33 mouse cellular contexts compared by ENCODE assay signal in the genomic region with DNA sequence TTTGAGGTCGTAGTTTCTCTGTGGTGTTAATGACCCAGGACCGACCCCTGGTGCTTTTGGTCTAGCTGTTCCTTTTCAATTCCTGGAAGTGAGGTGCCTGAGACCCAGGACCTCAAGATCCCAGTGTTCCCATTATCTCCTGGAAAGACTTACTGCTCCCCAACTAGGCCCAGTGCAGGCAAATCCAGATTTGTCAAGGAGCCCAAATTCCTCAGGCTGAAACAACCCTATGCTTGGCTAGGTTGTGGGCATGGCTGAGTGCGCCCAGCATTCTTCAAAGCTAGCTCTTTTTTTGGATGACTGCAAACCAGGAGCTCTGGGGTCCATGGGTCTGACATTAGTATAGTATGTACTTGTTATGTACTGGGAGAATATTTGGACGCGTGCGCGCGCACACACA. TPM values are rescaled to one million over a fixed set of nuclear protein-coding genes. Genes with fewer than 3 reads are reported as not detected.
DNase-seq lines count a peak whose midpoint lies in the region; ATAC-seq lines count a peak whose summit lies in the region.
"Had no signal": no experiment of that assay in that cellular context is flagged by ENCODE, and none has a peak within 500 bp of the region (broad histone marks: within the 10 kb centered on the region; RNA-seq: fewer than 3 reads in every experiment).

No protein-coding gene starts in this region.

- no peaks in the 10 kb centered on the region for H3K27me3 ChIP-seq in kidney, embryonic 15.5 days
- H3K27me3 ChIP-seq: embryonic facial prominence, embryonic 12.5 days; forebrain, embryonic 15.5 days; hindbrain, embryonic 15.5 days; limb, embryonic 12.5 days; liver, embryonic 12.5 days; midbrain, embryonic 12.5 days; neural tube, embryonic 12.5 days had no signal

- no peak overlapping the region for H3K4me2 ChIP-seq in kidney, embryonic 15.5 days
- H3K4me2 ChIP-seq: embryonic facial prominence, embryonic 12.5 days; forebrain, embryonic 15.5 days; hindbrain, embryonic 15.5 days; limb, embryonic 12.5 days; liver, embryonic 12.5 days; midbrain, embryonic 12.5 days; neural tube, embryonic 12.5 days had no signal

- peaks cover 6% of the 10 kb centered on the region; the same call in 1 of the 2 replicates for H3K4me1 ChIP-seq in kidney, embryonic 15.5 days
- H3K4me1 ChIP-seq: embryonic facial prominence, embryonic 12.5 days; forebrain, embryonic 15.5 days; hindbrain, embryonic 10.5 days; hindbrain, embryonic 15.5 days; liver, embryonic 12.5 days; midbrain, embryonic 12.5 days; neural tube, embryonic 12.5 days had no signal

- H3K36me3 ChIP-seq in kidney, embryonic 15.5 days, result no peaks in the 10 kb centered on the region
- H3K36me3 ChIP-seq: embryonic facial prominence, embryonic 12.5 days; forebrain, embryonic 15.5 days; G1E; hindbrain, embryonic 10.5 days; hindbrain, embryonic 15.5 days; limb, embryonic 12.5 days; liver, embryonic 12.5 days; midbrain, embryonic 12.5 days; neural tube, embryonic 12.5 days had no signal

- H3K9ac ChIP-seq in kidney, embryonic 15.5 days, result no peak overlapping the region
- H3K9ac ChIP-seq: embryonic facial prominence, embryonic 12.5 days; forebrain, embryonic 15.5 days; hindbrain, embryonic 15.5 days; limb, embryonic 12.5 days; liver, embryonic 12.5 days; liver, postnatal 0 days; midbrain, embryonic 12.5 days; neural tube, embryonic 12.5 days had no signal

- 87% methylated on average over 8 of the region's 8 CpGs for WGBS in kidney, embryonic 15.5 days

- DNase-seq in kidney, adult 18-20 months, result peak; percentile 69
- peak; percentile 8 for DNase-seq in adipocyte (ENCODE audit: low spot score)
- DNase-seq in kidney, adult 9 months, result peak; percentile 90
- DNase-seq in kidney, postnatal 25 days, result peak; percentile 73 to 84
- DNase-seq in heart, adult 8-10 months (ENCODE audit: low spot score), result no peak
- no peak for DNase-seq in gastrocnemius, postnatal 25 days
- no peak for DNase-seq in cerebellum, postnatal 14 days
- DNase-seq: adrenal gland, adult 2 months; adrenal gland, postnatal 36 days; cerebellum, adult 11 months; cerebellum, adult 9-10 months; embryo, embryonic 11 days; gastrocnemius, postnatal 14 days; heart, adult 18-20 months; heart, postnatal 14 days; liver, postnatal 0 days; lung, postnatal 36 days; right cerebral cortex, adult 18-20 months; spleen, adult 18-20 months; thymus, postnatal 25 days had no signal

- no peaks in the 10 kb centered on the region for H3K9me3 ChIP-seq in kidney, embryonic 15.5 days (replicated peaks)
- H3K9me3 ChIP-seq: embryonic facial prominence, embryonic 12.5 days; forebrain, embryonic 15.5 days; G1E; hindbrain, embryonic 10.5 days; hindbrain, embryonic 15.5 days; limb, embryonic 12.5 days; liver, embryonic 12.5 days; megakaryocyte, embryonic 14.5 days; midbrain, embryonic 12.5 days; neural tube, embryonic 12.5 days had no signal

- no peak overlapping the region for H3K4me3 ChIP-seq in kidney, embryonic 15.5 days (replicated peaks)
- H3K4me3 ChIP-seq: embryonic facial prominence, embryonic 12.5 days; forebrain, embryonic 15.5 days; hindbrain, embryonic 10.5 days; hindbrain, embryonic 15.5 days; limb, embryonic 12.5 days; liver, embryonic 12.5 days; megakaryocyte, embryonic 14.5 days; midbrain, embryonic 12.5 days; myocyte; neural tube, embryonic 12.5 days had no signal

- ATAC-seq in kidney, embryonic 15.5 days (replicated peaks; ENCODE audit: low FRiP score), result no peak
- ATAC-seq: forebrain, embryonic 15.5 days; inflammation-experienced regulatory T-cells, adult 6 months; liver, embryonic 12.5 days; liver, postnatal 0 days had no signal

- no peak overlapping the region for H3K27ac ChIP-seq in kidney, embryonic 15.5 days
- H3K27ac ChIP-seq: embryonic facial prominence, embryonic 12.5 days; forebrain, embryonic 15.5 days; hindbrain, embryonic 10.5 days; hindbrain, embryonic 15.5 days; limb, embryonic 12.5 days; liver, embryonic 12.5 days; midbrain, embryonic 12.5 days; neural tube, embryonic 12.5 days had no signal

RNA-seq across cellular contexts. Expression of gene Chdh, which starts 10.6 kb away (rescaled TPM):
- polyA plus RNA-seq in kidney, embryonic 15.5 days (2015; fragmentation: Nextera tagmentation; extraction: Ambion mirVana), result 1.4 and 1.6 TPM in 2 replicates
- under 1 TPM; 0.16 to 0.29 (median 0.21) TPM for total RNA-seq in heart, adult 8-10 months (2022)
- total RNA-seq in gastrocnemius, postnatal 25 days (2021), result 1 to 10 TPM in 1 of 2 experiments, under 1 TPM in 1; 0.18 to 1.3 TPM
- polyA plus RNA-seq: G1E, myocyte had no signal

RNA-seq across cellular contexts. Expression of gene Il17rb, which starts 10.7 kb away (rescaled TPM):
- 1.2 and 1.3 TPM in 2 replicates for polyA plus RNA-seq in kidney, embryonic 15.5 days (2015; fragmentation: Nextera tagmentation; extraction: Ambion mirVana)
- total RNA-seq in heart, adult 8-10 months (2022), result under 1 TPM in 2 of 4 experiments, not detected in 2; 0.19 TPM
- total RNA-seq in gastrocnemius, postnatal 25 days (2021), result under 1 TPM in 1 of 2 experiments, not detected in 1; 0.19 TPM
- polyA plus RNA-seq: G1E had no signal

RNA-seq across cellular contexts. Expression of gene Actr8, which starts 41.2 kb away (rescaled TPM):
- polyA plus RNA-seq in kidney, embryonic 15.5 days (2015; fragmentation: Nextera tagmentation; extraction: Ambion mirVana), result 70.0 and 71.2 TPM in 2 replicates
- total RNA-seq in heart, adult 8-10 months (2022), result 10 to 100 TPM; 37.7 to 46.1 (median 40.5) TPM
- 10 to 100 TPM; 28.1 to 29.8 TPM for total RNA-seq in gastrocnemius, postnatal 25 days (2021)

RNA-seq across cellular contexts. Expression of gene Selenok, which starts 51.3 kb away (rescaled TPM):
- polyA plus RNA-seq in kidney, embryonic 15.5 days (2015; fragmentation: Nextera tagmentation; extraction: Ambion mirVana), result 263 and 288 TPM in 2 replicates
- 100 to 1,000 TPM in 1 of 4 experiments, 10 to 100 TPM in 3; 80.2 to 101 (median 83.8) TPM for total RNA-seq in heart, adult 8-10 months (2022)
- 10 to 100 TPM; 61.2 to 65.4 TPM for total RNA-seq in gastrocnemius, postnatal 25 days (2021)

Comparison
In these comparisons a context has a peak if more than half of its experiments do, and no peak if none do; other contexts are left out.
1. DNase-seq: peak in kidney, adult 18-20 months (single experiment), adipocyte (single experiment), kidney, adult 9 months (single experiment) and kidney, postnatal 25 days (2 of 2); none in heart, adult 8-10 months (single experiment), gastrocnemius, postnatal 25 days (single experiment) and cerebellum, postnatal 14 days (0 of 2).